Mouse (Mus musculus) forebrain, embryonic 13.5 days (tissue): ENCODE results near the gene Atxn1. TPM values are rescaled to one million over a fixed set of nuclear protein-coding genes. Genes with fewer than 3 reads are reported as not detected.

Source experiments
- ATAC-seq: fragments of 200-750 bp; cut with Nextera tagmentation; 2 replicates; pipeline ENCODE4 v1.8.0; 2017
- H3K27ac ChIP-seq: fragments of 300-500 bp; sonication (generic); 2 replicates; pipeline ENCODE4 v1.5.1; 2015; ENCODE audit warnings: inconsistent platforms, mild to moderate bottlenecking, moderate library complexity
- H3K27me3 ChIP-seq: fragments of 300-500 bp; sonication (generic); 2 replicates; pipeline ENCODE4 v1.6.1; 2015; ENCODE audit warnings: mild to moderate bottlenecking, inconsistent platforms
- H3K36me3 ChIP-seq: fragments of 300-500 bp; sonication (generic); 2 replicates; pipeline ENCODE4 v1.6.1; 2015; ENCODE audit warnings: mild to moderate bottlenecking, inconsistent platforms; ENCODE audit not compliant: poor library complexity, severe bottlenecking
- H3K4me1 ChIP-seq: fragments of 300-500 bp; sonication (generic); 2 replicates; pipeline ENCODE4 v1.6.1; 2015; ENCODE audit warnings: inconsistent platforms
- H3K4me2 ChIP-seq: fragments of 300-500 bp; sonication (generic); 2 replicates; pipeline ENCODE4 v1.6.1; 2015; ENCODE audit warnings: inconsistent platforms, mild to moderate bottlenecking, moderate library complexity
- H3K4me3 ChIP-seq: fragments of 300-500 bp; sonication (generic); 2 replicates; pipeline ENCODE4 v1.5.1; 2015; ENCODE audit warnings: mild to moderate bottlenecking, inconsistent platforms
- H3K9ac ChIP-seq: fragments of 300-500 bp; sonication (generic); 2 replicates; pipeline ENCODE4 v1.6.1; 2015; ENCODE audit warnings: mild to moderate bottlenecking, inconsistent platforms
- H3K9me3 ChIP-seq: fragments of 300-500 bp; sonication (generic); replicated peaks from 2 replicates; pipeline ENCODE4 v1.6.1; 2016; ENCODE audit warnings: inconsistent platforms
- WGBS: fragments of 180-500 bp; shearing (Covaris S2); methylation state at CpG from one replicate; pipeline ENCODE4 v1.1.7; 2015; 5-methylcytosine and 5-hydroxymethylcytosine counted together
- polyA plus RNA-seq: library from polyadenylated mRNA; unstranded; fragments of >200 nt; fragmentation: Nextera tagmentation; extraction: Ambion mirVana; gene quantifications from 2 replicates; pipeline ENCODE4 v1.2.1, GENCODE M21; 2015

The Atxn1 gene
- polyA plus RNA-seq, 1 experiment from 2014 or later: 7.7 TPM

DNA sequence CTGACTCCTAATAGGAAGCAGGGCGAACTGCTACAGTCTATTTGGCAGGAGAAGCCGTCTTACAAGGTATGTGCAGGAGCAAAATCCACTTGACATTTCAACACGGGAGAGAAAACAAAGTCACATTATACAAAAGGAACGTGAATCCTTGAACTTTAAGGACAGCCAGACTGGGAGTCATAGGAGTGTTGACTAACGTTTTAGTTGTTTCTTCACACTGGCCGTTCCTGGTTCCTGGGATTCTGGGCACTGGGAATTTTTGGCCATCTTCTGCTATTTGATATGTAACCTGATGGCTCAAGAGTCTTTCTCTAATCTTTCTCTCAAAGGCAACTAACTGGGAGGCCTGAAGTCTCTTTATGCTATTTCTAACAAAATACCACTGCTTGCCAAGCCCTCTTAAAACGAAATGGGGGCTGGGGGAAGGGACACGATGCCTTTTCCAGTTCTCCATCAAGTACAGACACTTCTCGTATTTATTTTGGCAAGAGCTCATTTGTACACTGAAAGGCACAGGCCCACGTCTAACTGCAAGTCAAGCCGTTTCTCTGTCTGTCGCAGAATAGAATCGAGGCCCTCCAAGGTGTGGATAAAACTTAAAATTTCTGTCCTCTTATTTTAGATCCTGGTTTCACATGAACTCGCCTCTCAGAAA, 4.4 kb downstream of the Atxn1 start:
- no peaks in the 10 kb centered on the region for H3K27me3 ChIP-seq
- peak overlapping the region; percentile 17; the same call in 1 of the 2 replicates for H3K4me2 ChIP-seq
- H3K4me3 ChIP-seq: no peak overlapping the region
- 32% methylated on average over 14 of the region's 14 CpGs for WGBS
- peaks cover 39% of the 10 kb centered on the region for H3K4me1 ChIP-seq
- no peak for ATAC-seq
- H3K9ac ChIP-seq: 0 out of 2 replicates have a peak overlapping the region, but pooled peaks have one; percentile 16
- H3K27ac ChIP-seq: no peak overlapping the region
- H3K36me3 ChIP-seq: 0 out of 2 replicates have a peak, but pooled peaks cover under 1% of the 10 kb centered on the region
- H3K9me3 ChIP-seq: no peaks in the 10 kb centered on the region

DNA sequence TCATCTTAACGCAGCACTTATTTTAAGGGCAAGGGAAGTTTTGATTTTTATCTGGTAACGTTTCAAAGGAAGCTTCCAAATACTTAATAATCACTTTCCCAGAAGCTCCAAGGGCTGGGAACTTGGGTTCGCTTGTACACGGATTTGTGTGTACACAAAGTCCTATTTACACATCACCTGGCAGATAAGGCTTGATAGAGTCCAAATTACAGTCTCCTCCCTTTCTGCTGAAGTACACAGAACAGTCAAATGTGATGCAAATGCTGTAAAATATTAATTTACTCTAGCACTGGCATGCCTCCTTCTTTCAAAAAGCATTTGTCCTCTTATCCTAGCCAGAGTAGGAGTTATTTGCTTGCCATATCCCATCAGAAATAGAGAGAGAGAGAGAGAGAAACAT, 6.5 kb downstream of the Atxn1 start:
- Histone ChIP-seq H3K4me1 (peaks cover 38% of the 10 kb centered on the region), H3K9ac (no peak overlapping the region), H3K27me3 (no peaks in the 10 kb centered on the region), H3K36me3 (0 out of 2 replicates have a peak, but pooled peaks cover 4% of the 10 kb centered on the region), H3K4me2 (no peak overlapping the region), H3K4me3 (no peak overlapping the region), H3K9me3 (no peaks in the 10 kb centered on the region), H3K27ac (no peak overlapping the region)
- WGBS: 78% methylated on average over 4 of the region's 4 CpGs
- no peak for ATAC-seq

DNA sequence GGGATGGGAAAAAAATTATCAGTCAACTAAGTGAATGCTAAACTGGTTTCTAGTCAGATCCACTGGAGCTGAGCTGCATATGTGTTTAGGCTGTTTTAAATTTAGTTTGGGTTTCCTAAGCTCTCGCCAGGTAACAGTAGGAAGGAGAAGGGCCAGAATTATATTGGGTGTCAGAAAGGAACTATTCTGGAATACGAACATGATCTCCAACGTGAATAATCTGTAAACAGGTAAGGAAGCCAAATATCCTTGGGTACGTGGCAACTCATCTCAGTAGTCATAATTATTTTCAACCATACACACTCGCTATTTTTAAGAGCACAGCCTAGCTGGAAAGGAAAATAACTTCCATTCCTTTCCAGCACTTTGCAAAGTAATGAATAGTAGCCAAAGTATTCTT, 7.2 kb downstream of the Atxn1 start:
- H3K9me3 ChIP-seq: no peaks in the 10 kb centered on the region
- no peak overlapping the region for H3K9ac ChIP-seq
- no peak for ATAC-seq
- H3K4me3 ChIP-seq: no peak overlapping the region
- 0 out of 2 replicates have a peak, but pooled peaks cover 4% of the 10 kb centered on the region for H3K36me3 ChIP-seq
- 85% methylated on average over 5 of the region's 5 CpGs for WGBS
- no peak overlapping the region for H3K4me2 ChIP-seq
- no peak overlapping the region for H3K27ac ChIP-seq
- no peaks in the 10 kb centered on the region for H3K27me3 ChIP-seq
- peaks cover 34% of the 10 kb centered on the region for H3K4me1 ChIP-seq

DNA sequence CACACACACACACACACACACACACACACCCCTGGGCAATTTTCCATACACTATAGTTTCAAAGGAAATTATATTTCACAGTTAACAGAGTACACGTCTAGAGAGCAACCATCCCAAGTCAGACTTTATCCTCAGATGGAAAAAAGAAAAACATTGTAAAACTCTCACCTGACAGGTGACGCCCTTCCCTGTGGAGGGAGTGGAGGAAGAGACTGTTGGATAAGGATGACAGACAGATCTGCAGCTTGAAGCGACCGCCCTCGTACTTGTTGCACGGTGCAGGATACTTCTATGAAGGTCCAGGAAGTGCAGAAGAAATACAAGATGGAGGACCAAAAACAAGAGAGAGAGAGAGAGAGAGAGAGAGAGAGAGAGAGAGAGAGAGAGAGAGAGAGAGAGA, 8.5 kb downstream of the Atxn1 start:
- Histone ChIP-seq H3K4me1 (peaks cover 20% of the 10 kb centered on the region), H3K27me3 (no peaks in the 10 kb centered on the region), H3K27ac (no peak overlapping the region), H3K4me2 (no peak overlapping the region), H3K4me3 (no peak overlapping the region), H3K9me3 (no peaks in the 10 kb centered on the region), H3K9ac (no peak overlapping the region), H3K36me3 (0 out of 2 replicates have a peak, but pooled peaks cover 4% of the 10 kb centered on the region)
- WGBS: 94% methylated on average over 6 of the region's 6 CpGs
- no peak for ATAC-seq

DNA sequence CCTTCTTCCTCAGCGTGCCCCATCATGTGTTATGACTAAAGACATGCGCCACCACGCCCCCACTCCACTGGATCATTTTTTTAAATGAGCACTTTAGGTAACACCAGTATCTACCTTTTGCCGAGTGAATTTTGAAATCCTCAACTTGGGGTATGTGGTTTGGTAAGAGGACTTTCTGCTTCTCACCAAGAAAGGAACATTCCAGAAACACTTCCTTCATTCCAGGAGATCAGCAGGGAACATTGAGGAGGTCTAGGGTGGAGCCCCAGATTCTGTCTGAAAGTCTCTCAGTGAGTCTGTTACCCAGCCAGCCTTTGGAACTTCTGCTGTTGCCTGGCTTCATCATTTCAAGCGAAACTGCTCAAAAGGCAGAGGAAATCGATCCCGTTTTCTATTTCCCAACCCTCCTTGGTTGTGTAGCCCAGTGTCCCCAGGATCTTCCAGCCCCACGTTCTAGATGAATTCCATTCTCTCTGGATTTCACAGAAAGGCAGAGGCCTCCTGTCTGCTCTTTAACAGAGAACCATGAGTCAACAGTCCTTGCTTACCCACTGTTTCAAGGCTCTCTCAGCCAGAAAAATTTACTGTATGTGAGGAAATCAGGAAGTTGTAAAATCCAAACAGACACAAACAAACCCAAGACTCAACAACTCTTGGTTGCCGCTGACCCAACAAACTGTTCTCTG, 9.3 kb downstream of the Atxn1 start:
- 92% methylated on average over 9 of the region's 9 CpGs for WGBS
- Histone ChIP-seq H3K4me3 (no peak overlapping the region), H3K27me3 (no peaks in the 10 kb centered on the region), H3K9ac (no peak overlapping the region), H3K27ac (no peak overlapping the region), H3K4me2 (no peak overlapping the region), H3K4me1 (peaks cover 17% of the 10 kb centered on the region), H3K9me3 (no peaks in the 10 kb centered on the region), H3K36me3 (0 out of 2 replicates have a peak, but pooled peaks cover 4% of the 10 kb centered on the region)
- no peak for ATAC-seq

DNA sequence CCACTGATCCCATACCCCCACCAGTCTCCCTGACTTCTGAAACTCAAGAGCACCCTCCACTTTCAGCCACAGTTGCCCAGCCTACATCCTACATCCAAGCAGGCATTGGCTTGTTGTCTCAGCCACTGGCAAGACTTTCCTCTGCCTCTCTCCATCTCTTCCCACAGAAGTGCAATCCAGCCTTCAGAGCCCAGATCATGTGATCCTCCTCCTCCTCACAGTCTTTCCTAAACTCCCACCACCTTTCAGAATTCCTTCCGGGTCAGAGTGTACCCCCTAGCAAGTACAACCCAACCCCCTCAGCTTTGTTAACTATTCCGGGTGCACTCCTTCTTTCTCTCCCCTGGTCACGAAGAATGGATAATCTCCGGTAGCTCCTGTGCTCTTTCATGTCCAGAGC, 11.7 kb downstream of the Atxn1 start:
- no peak overlapping the region for H3K4me3 ChIP-seq
- 0 out of 2 replicates have a peak, but pooled peaks cover 4% of the 10 kb centered on the region for H3K36me3 ChIP-seq
- H3K9ac ChIP-seq: no peak overlapping the region
- no peak overlapping the region for H3K27ac ChIP-seq
- WGBS: 46% methylated on average over 4 of the region's 4 CpGs
- no peaks in the 10 kb centered on the region for H3K27me3 ChIP-seq
- no peak overlapping the region for H3K4me2 ChIP-seq
- no peak for ATAC-seq
- H3K9me3 ChIP-seq: no peaks in the 10 kb centered on the region
- peaks cover 13% of the 10 kb centered on the region for H3K4me1 ChIP-seq

DNA sequence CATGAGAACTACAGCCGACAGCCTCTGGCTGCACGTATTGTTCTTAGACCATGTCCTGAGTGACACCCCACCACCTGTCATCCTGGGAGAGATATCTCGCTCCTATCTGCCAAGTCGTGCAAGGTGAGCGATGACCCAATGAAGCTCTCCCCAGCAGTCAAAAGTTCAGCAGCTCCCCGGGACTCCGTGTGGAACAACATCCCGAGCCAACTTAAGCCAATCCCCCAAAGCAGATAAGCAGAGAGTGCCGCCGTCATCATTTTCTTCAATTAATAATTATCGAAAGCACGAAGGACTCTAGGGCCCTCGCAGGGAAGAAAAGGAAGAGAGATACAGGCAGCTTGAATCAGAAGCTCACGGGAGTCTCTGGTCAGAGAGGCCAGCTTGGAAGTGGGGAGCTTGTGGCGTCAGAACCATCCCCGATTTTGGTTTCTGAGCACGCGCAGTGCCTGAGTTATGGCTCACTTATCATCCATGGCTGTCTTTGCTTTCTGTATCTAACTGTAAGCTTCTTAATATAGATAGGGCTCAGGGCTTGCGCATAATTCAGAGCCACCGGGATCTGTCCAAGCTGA, 13.7 kb downstream of the Atxn1 start:
- H3K4me2 ChIP-seq: no peak overlapping the region
- H3K27me3 ChIP-seq: no peaks in the 10 kb centered on the region
- H3K4me1 ChIP-seq: peaks cover 8% of the 10 kb centered on the region
- H3K9me3 ChIP-seq: no peaks in the 10 kb centered on the region
- H3K27ac ChIP-seq: no peak overlapping the region
- no peak overlapping the region for H3K9ac ChIP-seq
- 89% methylated on average over 20 of the region's 20 CpGs for WGBS
- ATAC-seq: no peak
- H3K36me3 ChIP-seq: peaks cover 5% of the 10 kb centered on the region; the same call in 1 of the 2 replicates
- H3K4me3 ChIP-seq: no peak overlapping the region

DNA sequence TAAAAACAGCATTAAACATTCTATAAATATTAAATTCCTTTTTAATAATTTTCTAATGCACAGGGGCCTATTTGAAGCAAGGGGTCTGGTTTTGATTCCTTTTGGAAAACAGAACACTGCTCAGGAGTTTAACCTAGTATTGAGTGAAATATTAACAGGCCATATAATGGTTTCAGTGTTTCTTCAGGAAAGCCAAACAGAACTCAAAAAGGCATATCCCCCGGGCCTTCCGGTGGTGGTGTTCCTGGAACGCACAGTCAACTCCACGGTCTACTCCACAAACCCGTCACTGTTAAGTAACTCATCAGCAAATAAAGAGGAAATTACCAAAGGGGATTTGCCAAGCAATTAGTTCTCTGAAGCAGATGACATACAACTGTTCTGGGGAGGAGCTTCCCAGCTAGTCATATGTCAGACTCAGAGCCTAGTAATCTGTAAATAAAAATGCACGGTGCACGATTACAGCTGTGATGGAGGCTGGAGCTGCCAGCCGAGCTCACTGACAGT, 14.4 kb downstream of the Atxn1 start:
- WGBS: 66% methylated on average over 8 of the region's 8 CpGs
- H3K27me3 ChIP-seq: no peaks in the 10 kb centered on the region
- H3K9me3 ChIP-seq: no peaks in the 10 kb centered on the region
- H3K4me1 ChIP-seq: peaks cover 8% of the 10 kb centered on the region
- H3K27ac ChIP-seq: peak overlapping the region; percentile 31; the same call in 1 of the 2 replicates
- H3K4me2 ChIP-seq: no peak overlapping the region
- ATAC-seq: 0 out of 2 replicates have a peak, but pooled peaks have one; percentile 38
- H3K36me3 ChIP-seq: peaks cover 9% of the 10 kb centered on the region; the same call in 1 of the 2 replicates
- no peak overlapping the region for H3K4me3 ChIP-seq
- H3K9ac ChIP-seq: no peak overlapping the region

DNA sequence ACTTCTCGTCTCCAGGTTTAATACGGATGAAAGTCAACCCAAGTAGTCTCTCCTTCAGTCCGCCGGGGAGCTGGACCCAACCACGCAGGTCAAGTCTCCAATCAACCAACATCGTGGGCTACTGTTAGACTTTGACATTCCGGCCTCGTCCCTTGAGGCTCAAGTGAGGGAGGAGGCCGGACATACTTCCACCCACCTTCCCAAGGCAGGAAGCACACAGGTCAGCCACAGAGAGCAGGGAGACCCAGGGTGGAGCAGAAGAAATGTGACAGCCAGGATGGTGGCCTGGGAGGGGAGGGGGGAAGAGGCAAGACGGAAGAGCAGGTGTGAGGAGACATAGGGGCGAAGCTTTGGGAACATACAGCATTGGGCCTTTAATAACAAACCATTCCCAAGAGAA, 18.7 kb downstream of the Atxn1 start:
- H3K4me3 ChIP-seq: no peak overlapping the region
- ATAC-seq: no peak
- peaks cover 12% of the 10 kb centered on the region; the same call in 1 of the 2 replicates for H3K36me3 ChIP-seq
- 93% methylated on average over 11 of the region's 11 CpGs for WGBS
- H3K4me1 ChIP-seq: peaks cover 8% of the 10 kb centered on the region
- no peaks in the 10 kb centered on the region for H3K27me3 ChIP-seq
- no peaks in the 10 kb centered on the region for H3K9me3 ChIP-seq
- no peak overlapping the region for H3K27ac ChIP-seq
- no peak overlapping the region for H3K9ac ChIP-seq
- H3K4me2 ChIP-seq: no peak overlapping the region

DNA sequence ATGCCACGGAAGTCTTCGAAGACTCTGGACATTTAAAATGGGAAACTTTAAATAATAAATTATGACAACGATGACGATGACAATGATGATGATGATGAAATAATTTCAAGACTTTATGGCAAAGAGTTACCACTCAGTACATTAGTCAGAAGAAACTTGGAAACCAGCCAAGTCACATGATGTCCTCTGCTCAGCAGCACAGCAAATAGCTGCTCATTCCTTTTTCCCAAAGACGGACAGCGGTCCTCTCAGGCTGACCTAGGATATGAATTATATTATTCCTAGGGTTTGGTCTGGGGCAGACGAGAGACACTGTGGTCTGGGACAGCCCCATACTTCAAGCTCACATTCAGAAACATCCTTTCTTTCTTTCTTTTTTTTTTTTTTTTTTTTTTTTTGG, 22.5 kb downstream of the Atxn1 start:
- Histone ChIP-seq H3K4me1 (no peaks in the 10 kb centered on the region), H3K4me2 (no peak overlapping the region), H3K4me3 (no peak overlapping the region), H3K9ac (no peak overlapping the region), H3K27me3 (no peaks in the 10 kb centered on the region), H3K27ac (no peak overlapping the region), H3K36me3 (peaks cover 13% of the 10 kb centered on the region; the same call in 1 of the 2 replicates), H3K9me3 (no peaks in the 10 kb centered on the region)
- no peak for ATAC-seq
- 90% methylated on average over 7 of the region's 7 CpGs for WGBS

DNA sequence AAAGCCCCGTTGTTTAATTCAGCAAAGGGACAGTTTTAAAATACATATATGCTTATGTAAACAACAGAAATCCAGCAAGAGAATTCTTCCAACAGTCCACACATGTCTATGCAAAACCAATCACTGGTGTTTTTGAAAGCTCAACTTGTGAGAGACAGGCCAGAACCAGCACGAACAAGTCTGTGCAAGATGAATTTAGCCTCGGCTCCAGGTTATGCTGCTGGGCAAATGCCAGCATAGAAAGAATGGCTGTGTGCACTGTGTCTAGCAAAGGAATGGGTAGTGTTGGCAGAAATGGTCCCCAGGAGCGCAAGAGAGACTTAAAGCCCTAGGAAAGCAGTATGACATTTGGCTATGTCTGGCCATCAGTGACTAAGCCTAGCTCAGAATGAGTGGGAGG, 24.1 kb downstream of the Atxn1 start:
- H3K9me3 ChIP-seq: no peaks in the 10 kb centered on the region
- peaks cover 7% of the 10 kb centered on the region; the same call in 1 of the 2 replicates for H3K36me3 ChIP-seq
- H3K4me1 ChIP-seq: no peaks in the 10 kb centered on the region
- H3K27me3 ChIP-seq: no peaks in the 10 kb centered on the region
- H3K27ac ChIP-seq: no peak overlapping the region
- no peak overlapping the region for H3K4me2 ChIP-seq
- H3K4me3 ChIP-seq: no peak overlapping the region
- H3K9ac ChIP-seq: no peak overlapping the region
- WGBS: 87% methylated on average over 4 of the region's 4 CpGs
- ATAC-seq: no peak

DNA sequence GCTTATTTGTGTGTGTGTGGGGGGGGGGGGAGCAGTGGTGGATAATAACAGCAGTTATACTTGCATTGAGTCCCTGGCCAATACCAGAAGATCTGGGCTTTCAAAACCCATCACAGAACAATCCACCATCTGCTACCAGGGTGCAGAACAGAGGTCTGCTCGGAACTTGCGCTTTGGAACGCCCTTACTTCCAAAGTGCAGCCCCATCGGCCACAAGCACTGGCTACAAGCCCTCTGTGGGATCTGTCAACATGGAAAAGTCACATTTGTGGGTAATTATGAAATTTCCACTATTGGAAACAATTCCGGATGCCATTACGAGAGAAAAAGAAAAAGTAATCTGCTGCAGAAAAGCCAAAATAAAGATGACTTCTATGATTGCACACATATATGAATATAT, 25.2 kb downstream of the Atxn1 start:
- 86% methylated on average over 6 of the region's 6 CpGs for WGBS
- Histone ChIP-seq H3K27me3 (no peaks in the 10 kb centered on the region), H3K9ac (no peak overlapping the region), H3K4me2 (no peak overlapping the region), H3K4me3 (no peak overlapping the region), H3K27ac (no peak overlapping the region), H3K4me1 (no peaks in the 10 kb centered on the region), H3K36me3 (peaks cover 7% of the 10 kb centered on the region; the same call in 1 of the 2 replicates), H3K9me3 (no peaks in the 10 kb centered on the region)
- no peak for ATAC-seq
